Mouse (Mus musculus): ENCODE measurements around the gene Zfp385b.

Zfp385b gene

GRCm38 (mm10) chr2:77781390-77781789 lies 38.0 kb downstream of the Zfp385b start:
- DNase-seq = no peak

GRCm38 (mm10) chr2:77777781-77778180 lies 41.7 kb downstream of the Zfp385b start:
- peak; percentile 58 for DNase-seq

GRCm38 (mm10) chr2:77777047-77777686 lies 42.3 kb downstream of the Zfp385b start:
- no peak for DNase-seq

- no peak for DNase-seq
These were observed 44.1 kb downstream of the Zfp385b start for GRCm38 (mm10) chr2:77775247-77775880.

- peak; percentile 20 for DNase-seq
These were observed 49.3 kb downstream of the Zfp385b start for GRCm38 (mm10) chr2:77770056-77770697.

GRCm38 (mm10) chr2:77768321-77768886 lies 51.0 kb downstream of the Zfp385b start:
- no peak for DNase-seq

GRCm38 (mm10) chr2:77761967-77762366 lies 57.5 kb downstream of the Zfp385b start:
- DNase-seq = no peak

- DNase-seq = no peak
These were observed 60.9 kb downstream of the Zfp385b start for GRCm38 (mm10) chr2:77758403-77759071.

GRCm38 (mm10) chr2:77752491-77752890 lies 66.9 kb downstream of the Zfp385b start:
- no peak for DNase-seq

GRCm38 (mm10) chr2:77749631-77750030 lies 69.8 kb downstream of the Zfp385b start:
- no peak for DNase-seq

- DNase-seq = no peak
These were observed 73.0 kb downstream of the Zfp385b start for GRCm38 (mm10) chr2:77746417-77746816.

- DNase-seq = no peak
These were observed 74.2 kb downstream of the Zfp385b start for GRCm38 (mm10) chr2:77745246-77745645.

GRCm38 (mm10) chr2:77742359-77742758 lies 77.1 kb downstream of the Zfp385b start:
- DNase-seq = no peak

GRCm38 (mm10) chr2:77730196-77730595 lies 89.2 kb downstream of the Zfp385b start:
- DNase-seq = no peak

- DNase-seq = no peak
These were observed 92.6 kb downstream of the Zfp385b start for GRCm38 (mm10) chr2:77726798-77727197.

GRCm38 (mm10) chr2:77720806-77721205 lies 98.6 kb downstream of the Zfp385b start:
- no peak for DNase-seq

GRCm38 (mm10) chr2:77716367-77716766 lies 103.1 kb downstream of the Zfp385b start:
- DNase-seq = no peak

GRCm38 (mm10) chr2:77713886-77714285 lies 105.6 kb downstream of the Zfp385b start:
- no peak for DNase-seq

- DNase-seq = no peak
These were observed 107.7 kb downstream of the Zfp385b start for GRCm38 (mm10) chr2:77711751-77712150.

- DNase-seq = peak; percentile 37
These were observed 110.1 kb downstream of the Zfp385b start for GRCm38 (mm10) chr2:77709206-77709794.

GRCm38 (mm10) chr2:77707138-77707537 lies 112.3 kb downstream of the Zfp385b start:
- DNase-seq = no peak

GRCm38 (mm10) chr2:77705476-77705875 lies 114.0 kb downstream of the Zfp385b start:
- DNase-seq = no peak

GRCm38 (mm10) chr2:77703080-77703479 lies 116.4 kb downstream of the Zfp385b start:
- DNase-seq = no peak
